Mouse (Mus musculus): ENCODE measurements around the gene Arhgap32.

The Arhgap32 gene

DNA sequence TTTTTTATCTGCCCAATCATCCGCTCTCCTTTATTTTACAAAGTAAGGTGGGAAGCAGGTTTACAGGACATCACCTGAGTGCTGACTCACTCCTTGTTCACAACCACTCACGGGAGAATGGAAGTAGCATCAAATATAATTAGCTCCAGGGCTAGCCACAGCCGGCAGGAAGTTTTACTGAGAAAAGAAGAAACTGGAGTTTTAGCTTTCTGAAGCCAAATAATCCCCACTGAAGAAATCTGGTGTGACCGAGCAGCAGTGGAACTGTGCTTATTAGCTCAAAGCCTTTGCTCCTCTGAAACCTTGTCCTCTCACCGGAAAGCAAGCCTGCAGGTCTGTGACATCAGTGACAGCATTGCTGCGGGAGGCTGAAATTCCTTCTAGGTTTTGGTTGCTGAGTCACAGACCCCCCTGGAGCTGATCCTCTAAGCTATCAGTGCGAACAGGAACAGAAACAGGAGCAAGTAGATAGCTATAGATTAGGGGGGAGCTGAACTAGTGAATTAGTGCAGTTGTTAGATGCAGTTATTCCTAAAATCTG is 88.6 kb downstream of the Arhgap32 start:
- DNase-seq (ENCODE audit: low spot score) = no peak

DNA sequence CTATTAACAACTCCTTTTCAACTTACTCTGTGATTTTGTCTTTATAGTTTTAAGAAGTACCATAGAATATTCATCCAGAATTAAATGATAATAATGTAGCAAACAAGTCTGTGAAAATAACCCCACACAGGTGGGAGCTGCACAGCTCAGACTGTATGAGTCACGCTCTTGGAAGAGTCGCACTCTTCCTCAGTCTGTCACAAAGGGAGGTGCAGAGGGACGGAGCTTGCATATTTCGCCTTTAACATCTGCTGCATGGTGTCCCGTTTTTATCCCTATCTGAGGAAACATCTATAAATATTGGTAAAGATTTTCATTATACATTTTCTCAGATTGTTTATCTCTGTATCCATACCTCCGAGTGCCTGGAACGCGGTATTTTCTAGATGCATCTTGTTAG is 91.2 kb downstream of the Arhgap32 start:
- DNase-seq (ENCODE audit: low spot score) = no peak

DNA sequence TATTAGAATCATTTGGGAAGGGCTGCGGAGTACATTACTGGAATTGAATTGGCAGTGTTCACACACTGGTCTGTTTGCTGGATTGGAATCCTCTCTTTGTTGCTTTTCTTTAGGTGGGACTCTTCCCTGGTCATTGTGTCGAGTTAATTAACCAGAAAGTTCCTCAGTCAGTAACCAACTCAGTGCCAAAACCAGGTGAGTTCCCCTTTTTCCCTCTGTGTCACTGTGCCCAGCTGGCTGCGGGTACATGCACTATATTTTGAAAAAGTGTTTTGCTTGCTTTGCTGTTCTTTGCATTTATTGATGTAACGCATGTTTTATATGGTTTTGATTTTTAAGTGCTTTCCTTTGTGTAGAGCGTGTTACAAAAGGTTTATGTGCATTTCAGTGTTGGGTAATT is 92.1 kb downstream of the Arhgap32 start:
- no peak for DNase-seq (ENCODE audit: low spot score)

DNA sequence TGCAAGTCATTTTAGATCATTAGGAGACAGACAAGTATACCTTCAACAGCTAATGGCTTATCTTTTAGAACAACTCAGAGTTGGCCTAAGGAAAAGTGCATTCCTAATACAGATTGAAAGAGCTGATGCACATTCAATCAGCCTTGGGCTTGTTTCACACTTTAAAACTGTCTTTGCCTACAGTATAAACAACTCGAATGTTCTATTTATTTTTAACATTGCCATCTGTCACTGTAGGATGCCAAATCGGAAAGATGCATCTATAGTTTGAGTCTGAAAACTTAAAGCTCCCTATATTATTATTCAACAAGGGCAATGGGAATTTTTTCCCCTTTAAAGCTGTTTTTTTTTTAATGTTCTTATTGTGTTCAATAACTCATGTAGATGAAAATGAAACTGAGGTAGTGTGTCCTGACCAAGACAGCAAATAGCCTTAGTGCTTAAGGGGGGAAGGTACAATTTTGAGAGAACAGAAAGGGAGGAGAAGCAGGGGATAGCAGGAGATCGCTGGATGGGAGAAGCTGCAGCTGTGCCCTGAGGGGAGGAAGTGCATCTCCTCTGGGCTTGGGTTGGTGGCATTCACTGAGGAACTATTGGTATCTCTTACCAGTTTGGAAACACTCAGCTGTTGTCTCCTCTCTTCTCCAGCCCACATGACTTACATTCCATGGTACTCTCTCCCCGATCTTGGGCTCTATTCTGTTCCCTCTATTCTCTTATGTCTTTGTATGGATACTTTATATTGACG is 101.1 kb downstream of the Arhgap32 start:
- DNase-seq (ENCODE audit: low spot score) = no peak

DNA sequence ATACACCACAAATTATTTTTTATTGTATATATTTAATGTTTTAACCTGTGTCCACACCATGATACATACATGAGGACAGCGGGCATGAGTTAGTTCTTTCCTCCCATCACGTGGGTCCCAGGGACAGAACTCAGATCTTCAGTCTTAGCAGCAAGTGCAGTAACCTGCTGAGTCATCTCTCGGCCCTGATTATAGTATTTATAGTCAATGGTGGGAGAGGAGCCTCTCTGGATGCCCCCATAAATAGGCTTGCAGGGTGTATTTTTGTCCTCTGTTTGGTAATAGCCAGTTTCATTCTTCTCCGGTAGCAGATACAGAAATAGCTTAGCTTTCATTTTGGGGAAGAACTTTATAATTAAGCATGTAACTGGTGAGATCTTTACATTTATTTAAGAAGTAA is 103.5 kb downstream of the Arhgap32 start:
- no peak for DNase-seq (ENCODE audit: low spot score)

DNA sequence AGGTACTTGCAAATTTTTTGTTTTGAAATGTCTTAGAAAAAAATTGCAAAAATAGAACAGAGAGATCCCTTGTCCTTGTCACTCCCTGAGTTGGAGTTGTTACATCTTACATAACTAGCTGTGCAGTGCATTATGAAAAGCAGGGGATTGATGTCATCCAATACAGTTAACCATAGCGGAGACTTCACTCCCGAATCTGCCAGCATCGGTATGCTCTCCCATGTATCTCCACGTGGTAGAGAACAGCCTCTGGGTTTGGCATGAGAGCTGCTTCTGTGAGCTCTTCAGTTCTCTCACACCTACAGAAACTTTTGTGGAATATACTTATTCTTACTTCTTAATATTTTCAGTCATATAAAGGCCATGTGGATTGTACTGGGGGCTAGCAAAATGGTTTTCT is 106.2 kb downstream of the Arhgap32 start:
- DNase-seq (ENCODE audit: low spot score) = no peak

DNA sequence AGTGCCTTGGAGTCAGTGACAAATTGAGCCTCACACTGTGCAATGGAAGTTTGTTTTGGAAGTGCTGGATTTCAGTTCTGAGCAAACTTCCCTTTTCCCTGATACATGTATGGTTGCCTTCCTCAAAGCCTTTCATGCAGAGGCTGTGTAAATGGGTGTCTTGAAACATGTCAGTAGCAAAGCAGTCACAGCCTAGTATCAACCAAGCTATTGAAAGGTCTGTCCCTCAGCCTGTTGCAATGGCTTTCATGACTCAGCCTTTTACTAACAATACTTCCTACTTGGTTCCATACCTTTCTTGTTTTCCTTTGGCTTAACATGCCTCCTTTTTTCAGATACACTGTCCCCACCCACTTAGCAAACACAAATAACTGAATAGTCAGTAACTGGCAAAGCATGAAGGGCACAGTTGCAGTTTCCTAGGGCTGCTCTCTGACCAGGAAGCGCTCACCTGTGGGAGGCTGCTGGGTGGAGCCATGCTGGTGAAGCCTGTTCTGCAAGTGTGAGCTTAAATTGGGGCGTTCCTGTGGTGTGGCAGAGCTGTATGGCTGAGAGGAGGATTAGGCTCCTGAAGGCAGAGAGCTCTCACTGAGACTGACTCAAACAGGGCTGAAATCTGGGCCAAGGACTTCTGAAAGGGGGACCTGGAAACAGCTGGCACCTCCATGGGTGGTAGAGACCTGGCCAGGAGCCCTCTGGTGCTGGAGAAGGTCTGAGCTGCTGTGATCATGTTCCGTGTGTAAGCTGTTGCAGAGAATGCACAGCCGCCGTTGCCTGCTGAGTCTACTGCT is 108.0 kb downstream of the Arhgap32 start:
- peak; percentile 42 for DNase-seq (ENCODE audit: low spot score)

DNA sequence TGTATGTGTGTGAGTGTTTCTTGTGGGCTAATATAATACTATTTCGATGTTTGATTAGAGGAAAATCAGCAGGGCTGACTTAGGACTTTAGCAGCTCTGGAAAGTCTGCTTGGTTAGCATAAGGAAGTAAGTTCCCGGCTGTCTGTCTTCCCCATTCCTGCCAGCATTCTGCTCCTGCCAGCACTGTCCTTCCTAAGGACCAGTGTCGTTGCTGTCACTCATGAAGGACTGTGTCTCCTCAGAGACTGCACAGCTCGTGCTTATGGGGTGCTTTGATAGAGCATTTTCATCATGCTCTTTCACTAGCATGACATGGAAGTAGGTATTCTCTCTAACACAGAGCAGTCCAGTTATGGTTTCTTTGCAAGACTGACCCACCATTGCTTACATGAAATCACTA is 109.0 kb downstream of the Arhgap32 start:
- no peak for DNase-seq (ENCODE audit: low spot score)

DNA sequence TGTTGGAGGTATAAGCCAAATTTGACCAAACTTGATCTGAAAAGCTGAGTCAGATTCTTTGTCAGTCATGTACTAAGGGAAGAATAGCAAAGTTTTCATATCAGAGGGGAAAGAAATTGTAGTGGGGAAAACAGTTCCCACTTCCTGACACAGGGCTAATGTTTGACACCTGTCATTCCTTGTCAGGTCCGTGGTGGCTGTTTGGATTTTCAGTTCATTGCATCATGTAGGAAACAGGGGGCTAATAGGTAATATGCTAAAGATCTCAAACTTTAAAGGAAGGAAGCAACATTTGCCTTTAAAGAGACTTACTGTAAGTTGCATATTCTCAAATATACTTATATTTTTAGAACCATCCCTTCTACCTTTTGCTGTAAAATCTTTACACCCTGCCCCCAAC is 109.6 kb downstream of the Arhgap32 start:
- no peak for DNase-seq (ENCODE audit: low spot score)

DNA sequence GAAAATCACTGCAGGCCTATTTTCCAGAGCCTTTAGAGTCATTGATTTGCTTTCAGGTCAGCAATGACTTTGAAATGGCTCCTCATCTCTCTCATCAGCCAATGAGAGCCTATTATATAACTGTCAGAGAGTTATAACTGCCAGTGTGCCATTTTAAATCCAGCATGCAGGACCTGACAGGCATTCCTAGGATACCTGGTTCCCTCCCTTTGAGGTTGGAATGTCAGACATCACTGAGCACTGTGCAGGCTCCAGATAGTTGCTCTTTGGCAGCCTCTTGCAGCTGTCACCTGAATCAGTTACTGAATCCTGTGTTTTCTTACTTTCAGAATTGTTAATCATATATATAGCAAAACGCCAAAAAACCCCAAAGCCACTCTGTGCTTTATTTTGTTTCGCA is 111.1 kb downstream of the Arhgap32 start:
- no peak for DNase-seq (ENCODE audit: low spot score)

DNA sequence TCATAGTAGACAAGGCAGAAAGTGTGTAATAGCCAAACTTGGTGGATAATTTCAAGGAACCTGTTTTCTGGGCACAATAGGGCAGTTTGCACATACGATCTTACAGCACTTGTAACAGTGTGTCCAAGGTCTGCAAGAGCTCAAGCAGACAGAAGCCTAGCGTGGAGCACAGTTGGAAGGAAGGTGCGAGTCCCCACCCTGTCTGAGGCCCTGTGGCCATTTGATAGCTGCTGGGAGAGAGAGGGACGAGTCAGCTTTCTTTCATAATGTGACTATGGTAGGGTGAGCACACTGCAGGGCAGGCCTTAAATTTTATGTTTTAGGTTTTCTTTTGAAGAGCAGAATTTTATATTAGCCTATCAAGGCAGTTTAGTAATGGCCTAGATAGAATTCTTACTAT is 117.7 kb downstream of the Arhgap32 start:
- no peak for DNase-seq (ENCODE audit: low spot score)

DNA sequence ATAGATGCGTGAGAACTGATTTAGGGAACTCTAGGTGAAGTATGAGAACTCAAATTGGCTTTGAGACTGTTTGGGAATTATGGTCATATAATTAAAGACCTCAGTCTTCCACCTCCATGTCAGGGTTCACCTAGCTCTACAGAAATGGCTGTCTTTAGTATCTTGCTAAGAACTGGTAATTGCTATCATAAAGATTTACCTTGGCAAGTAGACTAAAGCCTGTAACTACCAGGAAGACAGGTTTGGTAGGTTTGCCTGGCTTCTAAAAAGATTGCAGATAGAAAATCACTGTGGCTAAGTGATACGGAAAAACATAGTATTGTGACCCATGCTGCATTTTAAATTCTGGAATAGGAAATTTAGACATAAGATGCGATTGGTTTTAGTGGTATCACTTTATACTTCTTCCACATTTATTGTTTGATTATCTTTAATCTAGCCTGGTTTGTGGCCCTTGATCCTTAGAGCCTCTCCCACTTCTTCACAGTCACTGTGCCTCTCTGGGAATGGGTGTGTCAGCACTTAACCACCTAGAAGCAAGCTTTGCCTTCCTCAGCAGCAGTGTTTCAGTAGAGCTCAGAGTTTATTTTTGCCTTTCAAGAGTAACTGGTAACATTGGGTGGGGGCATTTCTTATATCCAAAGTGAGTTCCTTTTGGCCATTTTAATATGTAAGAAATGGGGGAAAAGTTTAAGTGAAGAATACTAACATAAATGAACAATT is 119.0 kb downstream of the Arhgap32 start:
- no peak for DNase-seq (ENCODE audit: low spot score)

DNA sequence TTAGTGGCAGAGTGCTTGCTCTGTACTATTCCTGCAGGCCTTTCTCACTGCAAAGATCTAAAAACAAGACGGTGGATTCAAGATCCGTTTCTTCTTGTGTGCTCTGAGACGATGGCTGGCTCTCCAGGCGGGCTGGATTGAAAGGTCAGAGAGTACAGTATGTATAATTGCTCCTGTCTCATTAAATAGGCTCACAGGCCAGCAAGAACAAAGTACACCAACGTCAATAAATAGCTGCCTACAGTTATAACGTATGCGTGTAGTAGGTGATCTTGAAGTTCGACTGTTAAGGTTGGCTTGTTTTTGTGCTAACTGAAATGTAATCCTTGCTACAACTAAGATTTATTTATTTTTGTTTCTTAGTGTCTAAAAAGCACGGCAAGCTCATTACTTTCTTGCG is 123.0 kb downstream of the Arhgap32 start:
- DNase-seq (ENCODE audit: low spot score) = no peak

DNA sequence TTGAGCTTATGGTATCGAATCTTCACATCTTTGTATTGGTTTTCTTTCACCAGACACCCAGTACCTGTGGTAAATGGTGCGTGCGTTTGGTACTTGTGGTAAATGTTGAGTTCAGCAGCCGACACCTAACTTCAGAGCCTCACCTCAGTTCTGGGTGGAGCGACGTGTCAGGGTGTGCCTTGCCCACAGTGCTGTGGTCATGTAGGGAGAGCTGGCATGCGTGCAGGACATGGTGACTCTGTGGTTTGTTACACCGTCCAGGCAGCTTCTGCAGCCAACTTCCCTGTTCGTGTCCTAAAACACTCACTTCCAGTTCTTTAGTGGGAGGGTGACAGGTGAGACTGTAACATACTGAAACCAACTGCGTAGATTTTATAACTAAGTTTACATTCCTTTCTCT is 123.5 kb downstream of the Arhgap32 start:
- DNase-seq (ENCODE audit: low spot score) = no peak

DNA sequence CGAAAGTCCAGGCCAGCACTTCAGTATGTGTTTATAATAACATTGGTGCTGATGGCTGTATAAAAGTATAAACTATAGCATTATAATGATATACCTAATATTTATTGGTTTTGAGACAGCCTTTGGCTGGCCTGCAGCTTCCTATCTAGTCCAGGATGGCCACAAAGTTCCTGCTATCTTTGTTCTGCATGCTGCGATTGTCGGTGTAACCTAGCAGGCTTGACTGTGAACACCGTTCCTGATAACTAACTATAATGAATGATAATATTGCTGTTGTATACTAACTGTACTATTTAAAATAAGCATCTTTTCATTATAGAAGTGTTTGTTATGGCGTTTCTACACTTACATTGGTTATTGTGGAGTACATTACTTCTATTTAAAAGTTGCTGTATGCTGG is 124.5 kb downstream of the Arhgap32 start:
- no peak for DNase-seq (ENCODE audit: low spot score)

DNA sequence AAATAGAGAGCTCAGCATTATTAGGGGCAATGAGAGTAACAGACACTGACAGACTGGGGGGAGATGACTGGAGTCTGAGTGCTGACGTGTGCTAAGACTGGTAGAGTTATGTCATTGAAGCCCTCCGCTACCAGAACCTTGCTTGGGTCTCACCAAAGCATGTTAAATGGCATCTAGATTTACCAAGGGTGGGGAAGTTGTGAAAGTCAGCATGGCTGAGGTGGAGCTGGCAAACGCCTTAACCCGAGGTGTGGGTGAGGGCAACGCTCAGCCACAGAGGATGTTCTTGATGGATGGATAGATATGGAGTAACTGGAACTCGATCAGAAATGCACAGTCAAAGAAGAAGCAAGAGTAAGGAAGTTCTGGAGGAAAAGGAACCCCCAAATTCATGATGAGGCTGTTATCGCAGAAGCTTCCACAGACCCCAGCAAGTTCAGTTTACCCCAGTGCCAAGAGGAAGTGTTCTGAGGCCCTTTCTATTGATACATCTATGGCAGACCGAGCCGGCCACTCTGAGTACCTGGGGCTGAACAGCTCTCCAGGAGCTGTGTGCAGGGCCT is 125.8 kb downstream of the Arhgap32 start:
- no peak for DNase-seq (ENCODE audit: low spot score)

DNA sequence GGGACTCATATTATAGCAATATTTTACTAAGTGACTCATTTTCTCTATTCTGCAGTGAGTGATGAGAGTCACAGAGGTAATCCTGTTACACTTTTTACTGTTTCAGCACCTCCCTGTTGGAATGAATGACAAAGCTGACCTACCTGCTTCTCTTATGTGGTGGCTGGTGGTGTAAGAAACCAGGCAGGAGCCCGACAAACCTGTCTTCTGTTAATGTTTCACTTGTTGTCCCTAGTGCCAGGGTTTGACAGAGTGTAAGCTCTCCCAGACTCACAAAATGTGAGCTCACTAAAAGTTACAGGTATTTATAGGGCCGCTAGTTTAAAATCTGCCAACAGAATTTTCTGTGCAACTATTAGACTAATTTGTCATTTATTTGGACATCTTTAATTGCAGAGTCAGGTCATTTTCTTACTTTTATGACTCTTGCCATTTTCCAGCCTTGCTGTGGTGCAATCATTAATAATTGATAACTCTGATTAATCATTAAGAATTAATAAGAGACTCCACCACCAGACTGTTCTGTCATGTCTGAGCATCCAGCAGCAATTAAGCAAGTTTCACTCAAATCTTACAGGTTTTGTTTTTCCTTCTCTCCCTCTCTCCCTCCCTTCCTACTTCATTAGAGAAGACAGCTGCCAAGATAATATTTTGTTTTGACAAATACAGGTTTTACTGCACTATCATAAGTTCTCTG is 127.1 kb downstream of the Arhgap32 start:
- no peak for DNase-seq (ENCODE audit: low spot score)

DNA sequence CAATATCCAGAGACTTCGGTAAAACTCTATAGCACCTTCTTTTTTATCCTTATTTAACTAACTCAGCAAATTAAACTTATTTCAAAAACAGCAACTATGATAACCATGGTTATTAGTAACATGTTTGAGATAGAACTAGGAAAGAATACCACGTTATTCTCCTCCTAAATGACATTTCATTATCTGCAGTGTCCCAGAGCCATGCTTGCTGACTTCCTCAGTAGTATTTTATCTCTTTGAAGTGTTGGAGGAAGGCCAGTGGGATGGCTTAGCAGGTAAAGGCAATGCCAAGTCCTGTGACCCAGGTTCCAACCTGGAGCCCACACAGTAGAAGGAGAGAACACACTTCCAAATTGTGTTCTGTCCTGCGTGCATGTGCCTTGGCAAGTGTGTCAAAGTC is 129.3 kb downstream of the Arhgap32 start:
- DNase-seq (ENCODE audit: low spot score) = no peak

DNA sequence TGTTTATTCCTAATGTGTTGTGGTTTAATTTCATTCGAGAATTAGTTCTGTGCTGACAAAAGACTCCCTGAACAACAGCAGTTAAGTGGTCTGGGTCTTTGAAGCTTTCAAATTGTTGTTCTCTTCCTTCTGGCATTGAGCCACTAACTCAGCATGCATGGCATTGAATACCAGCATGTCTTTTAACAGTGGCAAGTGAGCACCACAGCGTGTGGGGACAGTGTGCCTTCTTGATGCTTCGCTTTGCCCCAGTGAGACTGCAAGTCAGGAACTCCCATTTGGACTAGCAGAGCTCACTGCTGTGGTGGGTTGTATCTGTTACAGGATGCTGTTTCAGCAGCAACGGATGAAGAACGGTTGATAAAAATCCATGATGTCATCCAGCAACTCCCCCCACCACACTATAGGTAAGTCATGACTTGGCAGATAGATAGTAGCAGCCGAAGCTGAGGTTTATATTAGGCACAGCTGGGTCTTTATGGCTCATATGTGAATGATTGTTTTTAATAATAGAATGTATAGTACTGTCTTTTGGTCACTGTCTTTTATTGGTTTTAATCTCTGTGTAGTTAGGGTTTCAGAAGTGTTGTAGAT is 130.3 kb downstream of the Arhgap32 start:
- no peak for DNase-seq (ENCODE audit: low spot score)

DNA sequence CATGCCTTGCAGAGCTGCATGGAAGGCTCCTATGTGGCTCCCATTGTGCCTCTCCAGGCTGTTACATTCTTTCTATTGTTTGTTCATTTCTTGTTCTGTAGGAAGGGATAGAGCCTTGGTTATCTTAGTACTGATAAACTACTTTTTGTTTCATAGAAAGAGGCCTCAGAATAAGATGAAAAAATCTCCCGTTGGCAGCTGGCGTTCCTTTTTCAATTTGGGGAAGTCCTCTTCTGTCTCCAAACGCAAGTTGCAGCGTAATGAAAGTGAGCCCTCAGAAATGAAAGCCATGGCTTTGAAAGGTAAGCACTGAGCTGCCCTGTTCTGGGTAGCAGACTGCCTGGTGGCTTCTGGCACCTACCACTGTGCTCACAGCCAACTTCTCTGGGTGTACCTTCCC is 134.6 kb downstream of the Arhgap32 start:
- DNase-seq (ENCODE audit: low spot score) = no peak

DNA sequence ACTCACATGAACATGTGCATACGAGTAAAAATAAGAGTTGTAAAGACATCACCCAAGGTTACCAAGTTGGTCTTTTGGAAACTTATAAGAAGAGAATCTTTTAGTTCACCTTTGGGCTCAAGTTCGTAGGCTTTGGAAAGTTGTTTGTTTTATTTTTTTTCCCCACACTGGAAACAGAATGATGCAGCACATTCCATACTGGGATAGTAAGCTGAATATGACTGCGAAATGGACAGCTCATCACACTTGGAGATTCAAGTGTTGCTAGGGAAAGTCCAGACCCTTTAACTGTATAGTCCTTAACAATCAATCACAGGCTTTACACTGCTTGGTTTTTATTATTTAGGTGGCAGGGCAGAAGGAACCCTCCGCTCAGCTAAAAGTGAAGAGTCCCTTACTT is 137.8 kb downstream of the Arhgap32 start:
- DNase-seq (ENCODE audit: low spot score) = no peak

Data from ovary, postnatal 36 days (tissue).